Mouse (Mus musculus): ENCODE measurements around the gene Vwa5b1.
A peak's percentile ranks its signal among the peaks of the same experiment; 100 is the strongest.

Vwa5b1 gene

DNA sequence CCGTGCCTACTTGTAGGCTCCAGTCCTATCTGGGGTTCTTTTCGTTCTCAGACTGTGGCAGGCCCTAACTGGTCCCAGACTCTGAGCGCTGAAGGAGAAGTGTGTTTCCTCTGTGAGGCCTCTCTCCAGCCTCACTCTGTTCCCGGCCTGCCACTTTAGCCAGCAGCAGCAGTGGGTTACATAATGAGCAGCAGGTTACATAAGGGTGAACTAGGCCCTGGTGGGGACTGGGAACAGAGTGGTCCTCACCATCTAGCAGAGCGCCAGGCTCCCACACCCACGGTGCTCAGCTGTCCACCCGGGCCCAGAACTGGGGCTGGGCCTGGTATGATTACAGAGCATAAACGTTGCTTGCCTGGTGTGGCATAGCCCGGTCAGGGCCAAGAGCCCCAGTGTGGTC lies 110.9 kb downstream of the Vwa5b1 start:
- no peak for DNase-seq

DNA sequence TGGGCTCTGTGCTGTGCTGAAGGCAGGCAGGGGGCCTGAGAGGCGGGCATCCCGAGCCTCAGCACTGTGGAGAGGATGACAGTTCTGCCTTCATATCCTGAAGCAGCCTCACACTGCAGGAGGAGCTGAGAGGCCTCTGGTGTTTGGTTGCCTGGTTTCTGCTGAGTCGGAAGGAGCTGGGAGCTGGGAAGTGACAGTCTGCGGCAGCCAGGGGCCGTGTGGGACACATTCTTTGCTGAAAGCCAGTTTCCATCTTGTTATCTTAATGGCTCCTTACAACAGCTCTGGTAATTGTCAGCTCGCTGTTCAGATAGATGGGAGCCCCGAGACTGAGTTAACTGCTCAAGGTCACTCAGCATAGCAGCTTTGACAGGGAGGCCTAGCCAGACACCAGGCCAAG lies 111.9 kb downstream of the Vwa5b1 start:
- no peak for DNase-seq

GRCm38 (mm10) chr4:138522296-138522695 lies 113.4 kb downstream of the Vwa5b1 start:
- DNase-seq, result peak; percentile 96

DNA sequence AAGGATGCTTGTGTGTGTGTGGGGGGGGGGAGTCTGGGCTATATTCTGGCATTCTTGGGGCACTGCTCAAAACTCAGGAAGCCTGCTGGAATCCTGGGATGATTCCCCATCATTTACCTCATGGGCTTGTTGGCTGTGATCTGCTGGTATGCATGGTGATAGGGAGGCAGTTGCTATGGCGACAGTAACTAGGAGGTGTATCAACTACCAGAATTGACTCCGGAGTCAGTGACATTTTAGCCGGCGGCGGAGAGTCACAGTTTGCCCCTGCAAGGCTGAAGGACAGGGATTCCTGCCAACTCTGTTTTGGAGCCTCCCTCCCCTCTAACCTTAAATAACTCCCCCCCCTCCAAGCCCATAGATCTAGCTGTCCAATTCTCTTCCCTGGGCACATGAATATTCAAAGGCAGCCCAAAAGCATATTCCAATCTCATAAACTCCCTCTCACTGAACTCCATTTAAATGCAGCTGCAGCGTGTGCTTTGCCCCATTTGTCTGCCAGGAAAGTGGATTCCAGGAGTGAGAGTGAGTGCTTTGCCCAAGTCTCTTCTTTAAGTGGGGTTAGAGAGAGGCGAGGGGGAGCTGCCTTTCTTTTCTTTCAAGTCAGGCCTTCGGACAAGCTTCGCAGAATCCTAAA lies 118.4 kb downstream of the Vwa5b1 start:
- peak; percentile 64 for DNase-seq

DNA sequence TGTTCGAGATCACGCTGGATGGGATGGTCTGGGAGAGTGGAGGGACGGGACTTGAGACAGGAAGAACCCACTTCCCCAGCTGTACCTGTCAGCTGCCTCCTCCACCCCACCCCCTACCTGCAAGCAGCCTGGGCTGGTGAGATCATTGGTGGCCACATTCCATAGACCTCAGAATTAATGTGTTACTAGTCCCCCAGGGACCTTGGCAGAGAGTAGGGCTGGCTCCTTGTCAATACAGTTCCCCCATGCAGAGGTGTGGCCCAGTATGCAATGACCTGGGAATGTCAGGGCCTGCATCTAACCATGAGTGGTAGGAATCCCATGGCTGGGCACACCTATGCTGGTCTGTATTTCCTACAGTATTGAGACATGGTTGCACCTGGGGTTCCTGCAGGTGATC lies 119.2 kb downstream of the Vwa5b1 start:
- DNase-seq, result no peak

Data from retina, postnatal 1 day (tissue).